Mouse (Mus musculus): ENCODE results near the gene Fbxw8. TPM values are rescaled to one million over a fixed set of nuclear protein-coding genes. Genes with fewer than 3 reads are reported as not detected.
A peak's percentile ranks its signal among the peaks of the same experiment; 100 is the strongest.

Fbxw8 gene
- total RNA-seq, 2 experiments from 2014 or later = 31.9 to 32.0 TPM

- DNase-seq (ENCODE audit: low spot score in 2 of 2) = no peak
Observed at GRCm38 (mm10) chr5:118048412-118048811, 106.9 kb downstream of the Fbxw8 start.

GRCm38 (mm10) chr5:118047091-118047757 is 108.0 kb downstream of the Fbxw8 start:
- no peak for DNase-seq (ENCODE audit: low spot score in 2 of 2)

- no peak for DNase-seq (ENCODE audit: low spot score in 2 of 2)
Observed at GRCm38 (mm10) chr5:118045385-118045784, 109.9 kb downstream of the Fbxw8 start.

GRCm38 (mm10) chr5:118044907-118045306 is 110.4 kb downstream of the Fbxw8 start:
- DNase-seq (ENCODE audit: low spot score in 2 of 2) = peak; percentile 61

- no peak for DNase-seq (ENCODE audit: low spot score in 2 of 2)
Observed at GRCm38 (mm10) chr5:118043761-118044160, 111.5 kb downstream of the Fbxw8 start.

GRCm38 (mm10) chr5:118042599-118042998 is 112.7 kb downstream of the Fbxw8 start:
- DNase-seq (ENCODE audit: low spot score in 2 of 2) = no peak

- DNase-seq (ENCODE audit: low spot score in 2 of 2) = no peak
Observed at GRCm38 (mm10) chr5:118039241-118039668, 116.0 kb downstream of the Fbxw8 start.

- DNase-seq (ENCODE audit: low spot score in 2 of 2) = peak in 1 of 2 experiments; percentile 32
Observed at GRCm38 (mm10) chr5:118037798-118038484, 117.3 kb downstream of the Fbxw8 start.

- DNase-seq (ENCODE audit: low spot score in 2 of 2) = peak in 1 of 2 experiments; percentile 65
Observed at GRCm38 (mm10) chr5:118036888-118037797, 118.1 kb downstream of the Fbxw8 start.

GRCm38 (mm10) chr5:118035786-118036185 is 119.5 kb downstream of the Fbxw8 start:
- DNase-seq (ENCODE audit: low spot score in 2 of 2) = no peak

- DNase-seq (ENCODE audit: low spot score in 2 of 2) = no peak
Observed at GRCm38 (mm10) chr5:118034632-118035031, 120.6 kb downstream of the Fbxw8 start.

GRCm38 (mm10) chr5:118033740-118034139 is 121.5 kb downstream of the Fbxw8 start:
- no peak for DNase-seq (ENCODE audit: low spot score in 2 of 2)

GRCm38 (mm10) chr5:118033328-118033727 is 121.9 kb downstream of the Fbxw8 start:
- DNase-seq (ENCODE audit: low spot score in 2 of 2) = no peak

- no peak for DNase-seq (ENCODE audit: low spot score in 2 of 2)
Observed at GRCm38 (mm10) chr5:118031508-118031907, 123.8 kb downstream of the Fbxw8 start.

- DNase-seq (ENCODE audit: low spot score in 2 of 2) = no peak
Observed at GRCm38 (mm10) chr5:118031059-118031458, 124.2 kb downstream of the Fbxw8 start.

GRCm38 (mm10) chr5:118030022-118030675 is 125.1 kb downstream of the Fbxw8 start:
- DNase-seq (ENCODE audit: low spot score in 2 of 2) = no peak

GRCm38 (mm10) chr5:118029420-118029819 is 125.8 kb downstream of the Fbxw8 start:
- DNase-seq (ENCODE audit: low spot score in 2 of 2) = peak; percentile 78 to 89

GRCm38 (mm10) chr5:118029035-118029408 is 126.2 kb downstream of the Fbxw8 start:
- no peak for DNase-seq (ENCODE audit: low spot score in 2 of 2)

GRCm38 (mm10) chr5:118028191-118029034 is 126.9 kb downstream of the Fbxw8 start:
- DNase-seq (ENCODE audit: low spot score in 2 of 2) = no peak

- DNase-seq (ENCODE audit: low spot score in 2 of 2) = peak in 1 of 2 experiments; percentile 56
Observed at GRCm38 (mm10) chr5:118027698-118028190, 127.5 kb downstream of the Fbxw8 start, which contains the start of gene Tesc. Tesc (plus strand) TSS chr5:118027743.

Data from left cerebral cortex, adult 18-20 months (tissue).